Mouse (Mus musculus): ENCODE measurements around the gene 2510009E07Rik. TPM values are rescaled to one million over a fixed set of nuclear protein-coding genes. Genes with fewer than 3 reads are reported as not detected.

The 2510009E07Rik gene
- polyA plus RNA-seq, 1 experiment from 2014 or later: 14.6 TPM

DNA sequence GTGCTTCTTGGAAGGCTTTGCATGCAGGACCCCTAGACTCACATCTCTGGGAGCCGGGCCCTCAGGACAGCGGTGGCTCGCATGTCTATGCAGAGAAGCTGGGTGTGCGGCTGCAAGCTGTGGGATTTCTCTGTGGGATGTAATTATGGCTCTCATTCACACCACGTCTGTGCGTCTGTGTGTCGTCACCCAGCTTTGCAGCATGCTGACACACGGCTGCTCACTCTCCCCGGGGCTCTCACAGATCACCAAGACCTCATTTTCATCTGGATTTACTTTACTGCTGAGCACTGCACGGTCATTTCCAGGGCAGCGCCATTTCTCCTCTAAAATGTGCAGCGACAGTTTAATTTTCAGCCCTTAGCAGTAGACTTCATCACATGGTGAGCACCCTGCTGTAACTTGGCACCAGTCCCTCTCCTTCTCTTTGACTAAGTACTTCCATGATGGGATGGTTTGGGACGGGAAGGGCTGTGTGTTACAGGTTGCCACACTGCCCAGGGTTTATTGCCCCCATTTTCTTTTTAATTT is 66.3 kb downstream of the 2510009E07Rik start:
- 64% methylated on average over 13 of the region's 13 CpGs for WGBS
- H3K9ac ChIP-seq: no peak overlapping the region
- H3K27ac ChIP-seq: no peak overlapping the region
- no peaks in the 10 kb centered on the region for H3K9me3 ChIP-seq (replicated peaks)
- H3K4me3 ChIP-seq (replicated peaks): no peak overlapping the region
- no peak overlapping the region for H3K4me2 ChIP-seq
- H3K27me3 ChIP-seq: no peaks in the 10 kb centered on the region
- peaks cover 23% of the 10 kb centered on the region for H3K4me1 ChIP-seq
- no peaks in the 10 kb centered on the region for H3K36me3 ChIP-seq
- no peak for ATAC-seq (replicated peaks; ENCODE audit: low FRiP score)

DNA sequence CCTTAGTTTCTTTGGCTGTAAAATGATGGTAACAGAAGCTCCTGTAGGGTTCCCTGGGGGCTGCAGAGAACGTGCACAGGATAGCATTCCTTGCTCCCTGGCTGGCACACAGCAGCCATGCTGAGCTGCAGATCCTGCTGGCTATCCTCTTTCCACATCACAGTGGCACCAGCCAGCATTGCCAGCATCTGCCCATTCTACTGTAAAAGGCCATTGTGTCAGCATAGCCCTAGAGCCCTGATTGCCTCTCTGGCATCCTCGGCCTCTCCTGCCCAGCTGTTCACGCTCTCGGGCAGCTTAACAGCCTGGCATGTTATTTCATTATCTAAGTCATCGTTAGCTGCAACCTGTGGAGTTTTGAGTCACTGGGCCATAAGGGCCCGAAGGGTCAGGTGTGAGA is 67.2 kb downstream of the 2510009E07Rik start:
- H3K36me3 ChIP-seq: no peaks in the 10 kb centered on the region
- 66% methylated on average over 6 of the region's 6 CpGs for WGBS
- H3K4me2 ChIP-seq: no peak overlapping the region
- H3K27me3 ChIP-seq: no peaks in the 10 kb centered on the region
- no peaks in the 10 kb centered on the region for H3K9me3 ChIP-seq (replicated peaks)
- no peak overlapping the region for H3K27ac ChIP-seq
- H3K4me3 ChIP-seq (replicated peaks): no peak overlapping the region
- H3K9ac ChIP-seq: no peak overlapping the region
- peaks cover 23% of the 10 kb centered on the region for H3K4me1 ChIP-seq
- no peak for ATAC-seq (replicated peaks; ENCODE audit: low FRiP score)

DNA sequence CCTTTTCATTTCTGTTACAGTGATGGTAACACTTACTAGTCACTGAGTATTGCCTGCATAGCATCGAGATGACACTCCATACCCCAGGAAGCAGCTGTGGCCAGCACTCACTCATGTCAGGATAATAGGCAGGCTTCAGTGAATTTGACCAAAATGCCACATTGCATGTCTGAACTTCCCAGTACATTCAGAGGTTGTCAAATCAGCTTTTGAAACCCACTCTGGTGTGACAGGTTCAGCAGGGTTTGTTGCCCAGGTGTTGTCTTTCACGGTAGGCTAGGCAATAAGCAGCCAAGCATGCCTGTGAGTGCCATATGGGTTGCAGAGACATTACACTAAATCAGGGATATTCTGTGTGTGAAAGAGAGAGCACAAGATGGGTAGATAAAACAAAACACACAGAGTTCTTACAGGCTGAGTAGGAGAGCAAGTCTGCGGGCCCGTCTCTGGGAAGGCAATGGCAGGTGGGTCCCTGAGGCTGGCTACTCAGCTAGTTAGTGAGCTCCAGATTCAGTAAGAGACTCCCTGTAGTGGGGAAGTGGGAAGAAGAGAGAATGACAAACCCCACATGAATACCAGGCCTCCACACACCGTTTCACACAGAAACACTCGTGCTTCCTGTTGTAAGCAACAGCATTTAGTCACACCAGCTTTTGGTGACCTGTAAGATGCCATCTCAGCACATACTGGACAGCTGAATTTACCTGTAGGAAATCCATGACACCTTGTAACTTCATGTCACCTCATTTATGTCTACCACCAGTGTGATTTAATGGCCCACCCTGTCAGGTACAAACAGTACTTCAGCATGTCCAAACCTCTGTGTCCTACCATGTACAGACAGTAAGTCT is 68.5 kb downstream of the 2510009E07Rik start:
- WGBS: 44% methylated on average over 6 of the region's 6 CpGs
- Histone ChIP-seq H3K4me3 (replicated peaks) (no peak overlapping the region), H3K4me2 (no peak overlapping the region), H3K27ac (0 out of 2 replicates have a peak overlapping the region, but pooled peaks have one; percentile 30), H3K27me3 (no peaks in the 10 kb centered on the region), H3K36me3 (no peaks in the 10 kb centered on the region), H3K4me1 (peaks cover 23% of the 10 kb centered on the region), H3K9me3 (replicated peaks) (no peaks in the 10 kb centered on the region), H3K9ac (no peak overlapping the region)
- ATAC-seq (replicated peaks; ENCODE audit: low FRiP score): peak; percentile 78

DNA sequence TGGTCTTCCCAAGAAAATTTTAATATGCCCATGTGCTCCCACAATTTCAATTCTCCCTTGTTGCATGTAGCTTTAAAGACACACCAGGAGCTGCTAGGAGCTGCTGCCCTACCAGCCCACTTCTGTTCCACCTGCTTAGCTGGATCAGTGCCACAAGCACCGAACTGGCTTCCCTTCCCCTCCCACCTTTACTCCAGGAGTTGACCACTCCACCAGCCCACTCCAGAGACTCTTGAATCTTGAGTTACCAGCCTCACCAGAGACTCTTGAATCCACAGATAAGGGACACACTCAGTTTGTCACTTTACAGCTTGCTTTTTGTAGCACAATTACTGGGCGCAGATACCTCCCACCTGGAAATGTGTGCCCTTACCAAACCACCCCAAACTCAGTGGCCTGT is 73.8 kb downstream of the 2510009E07Rik start:
- Histone ChIP-seq H3K36me3 (no peaks in the 10 kb centered on the region), H3K4me1 (peaks cover under 1% of the 10 kb centered on the region; the same call in 1 of the 2 replicates), H3K27me3 (no peaks in the 10 kb centered on the region), H3K9me3 (replicated peaks) (no peaks in the 10 kb centered on the region), H3K4me2 (no peak overlapping the region), H3K27ac (no peak overlapping the region), H3K9ac (no peak overlapping the region), H3K4me3 (replicated peaks) (no peak overlapping the region)
- no peak for ATAC-seq (replicated peaks; ENCODE audit: low FRiP score)
- 84% methylated on average over 2 of the region's 2 CpGs for WGBS

DNA sequence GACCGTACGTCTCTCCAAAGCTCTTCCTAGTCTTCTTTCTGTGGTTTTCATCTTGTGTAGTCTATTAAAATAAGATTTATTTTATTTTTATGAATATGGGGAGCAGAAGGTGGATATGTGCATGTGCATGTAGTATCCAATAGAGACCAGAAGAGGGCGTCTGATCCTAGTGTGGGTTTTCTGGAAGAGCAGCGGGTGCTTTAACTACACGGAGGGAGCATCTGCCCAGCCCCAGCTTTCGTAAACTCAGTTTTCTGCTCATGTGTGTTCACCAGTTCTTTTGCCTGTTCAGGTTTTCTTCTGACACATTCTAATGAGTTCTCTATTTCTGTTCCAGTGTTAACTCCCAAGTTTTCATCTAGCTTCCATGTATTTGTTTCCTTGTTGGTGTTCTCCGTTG is 78.7 kb downstream of the 2510009E07Rik start:
- Histone ChIP-seq H3K9ac (no peak overlapping the region), H3K9me3 (replicated peaks) (no peaks in the 10 kb centered on the region), H3K4me2 (no peak overlapping the region), H3K27ac (no peak overlapping the region), H3K27me3 (no peaks in the 10 kb centered on the region), H3K36me3 (no peaks in the 10 kb centered on the region), H3K4me1 (no peaks in the 10 kb centered on the region), H3K4me3 (replicated peaks) (no peak overlapping the region)
- 59% methylated on average over 7 of the region's 7 CpGs for WGBS
- no peak for ATAC-seq (replicated peaks; ENCODE audit: low FRiP score)

DNA sequence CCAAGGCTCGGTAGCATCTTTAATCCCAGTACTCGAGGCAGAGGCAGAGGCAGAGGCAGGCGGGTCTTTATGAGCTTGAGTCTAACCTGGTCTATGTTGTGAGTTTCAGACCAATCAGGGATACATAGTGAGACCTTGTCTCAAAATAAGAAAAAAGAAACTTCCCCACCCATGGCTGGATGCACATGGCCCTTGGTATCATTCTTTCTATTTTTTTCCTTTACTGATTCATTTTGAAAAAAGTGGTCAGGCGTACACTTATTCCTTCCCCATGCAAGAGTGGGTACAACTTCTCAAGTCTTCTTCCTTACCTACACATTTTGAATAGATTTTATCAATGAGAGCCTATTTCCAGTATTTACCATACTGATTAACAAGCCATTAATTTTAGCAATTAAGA is 84.0 kb downstream of the 2510009E07Rik start:
- no peak overlapping the region for H3K27ac ChIP-seq
- no peak for ATAC-seq (replicated peaks; ENCODE audit: low FRiP score)
- no peaks in the 10 kb centered on the region for H3K36me3 ChIP-seq
- no peak overlapping the region for H3K9ac ChIP-seq
- H3K27me3 ChIP-seq: no peaks in the 10 kb centered on the region
- H3K4me2 ChIP-seq: no peak overlapping the region
- peaks cover 23% of the 10 kb centered on the region for H3K4me1 ChIP-seq
- H3K9me3 ChIP-seq (replicated peaks): no peaks in the 10 kb centered on the region
- 92% methylated on average over 4 of the region's 4 CpGs for WGBS
- H3K4me3 ChIP-seq (replicated peaks): no peak overlapping the region

DNA sequence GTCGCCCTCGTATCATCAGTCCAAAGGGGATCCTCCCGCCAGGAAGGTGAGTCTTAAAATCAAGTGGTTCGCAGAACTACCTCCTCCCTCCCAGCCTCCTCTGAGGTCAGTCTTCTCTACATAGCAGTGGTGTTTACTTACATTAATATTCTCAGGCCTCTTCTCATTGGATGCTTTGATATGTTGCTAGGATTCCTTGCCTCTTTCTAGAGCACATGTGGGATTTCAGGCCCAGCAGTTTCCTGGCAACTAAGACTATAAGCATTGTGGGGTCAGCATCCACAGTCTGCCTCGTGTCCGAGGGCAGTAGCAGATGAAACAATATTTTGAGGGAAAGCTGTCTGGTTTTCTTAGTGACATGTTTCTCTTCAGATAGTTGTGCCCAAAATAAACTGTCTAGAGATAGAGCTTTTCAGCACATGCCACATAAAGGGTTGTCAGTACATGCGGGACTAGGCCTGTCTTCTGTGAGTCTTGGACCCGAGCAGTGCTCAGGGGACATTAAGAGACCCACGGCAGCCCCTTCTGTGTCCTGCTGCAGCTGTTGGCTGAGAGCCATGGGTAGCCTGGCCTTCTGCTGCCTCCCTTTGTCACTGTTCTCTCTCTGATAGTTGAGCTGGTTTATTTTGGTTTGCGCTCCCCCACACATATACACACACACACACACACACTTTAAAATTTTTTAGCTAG is 86.1 kb downstream of the 2510009E07Rik start:
- H3K4me2 ChIP-seq: no peak overlapping the region
- H3K4me3 ChIP-seq (replicated peaks): no peak overlapping the region
- H3K27ac ChIP-seq: 0 out of 2 replicates have a peak overlapping the region, but pooled peaks have one; percentile 32
- H3K9me3 ChIP-seq (replicated peaks): no peaks in the 10 kb centered on the region
- H3K4me1 ChIP-seq: peaks cover 23% of the 10 kb centered on the region
- H3K9ac ChIP-seq: no peak overlapping the region
- no peaks in the 10 kb centered on the region for H3K36me3 ChIP-seq
- WGBS: 63% methylated on average over 10 of the region's 10 CpGs
- no peak for ATAC-seq (replicated peaks; ENCODE audit: low FRiP score)
- no peaks in the 10 kb centered on the region for H3K27me3 ChIP-seq

DNA sequence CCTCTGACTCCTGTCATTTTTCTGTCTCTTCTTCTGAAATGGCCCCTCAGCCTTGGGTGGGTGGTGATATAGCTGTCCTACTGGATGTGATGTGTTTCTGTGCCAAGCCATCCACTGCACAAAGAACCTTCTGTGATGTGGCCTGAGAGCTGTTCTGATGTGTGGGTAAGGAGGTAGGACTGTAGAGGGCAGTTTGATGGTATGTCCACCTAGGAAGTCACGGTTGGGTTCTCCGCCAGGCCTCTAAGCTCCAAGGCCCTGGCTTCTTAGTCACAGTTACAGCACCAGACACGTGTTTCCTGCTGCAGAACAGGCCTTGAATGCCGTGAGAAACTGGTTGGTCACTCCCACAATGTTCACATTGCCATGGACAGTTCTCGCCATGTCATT is 86.8 kb downstream of the 2510009E07Rik start:
- peak overlapping the region; percentile 66 for H3K27ac ChIP-seq
- H3K4me3 ChIP-seq (replicated peaks): no peak overlapping the region
- H3K9ac ChIP-seq: no peak overlapping the region
- H3K9me3 ChIP-seq (replicated peaks): no peaks in the 10 kb centered on the region
- no peaks in the 10 kb centered on the region for H3K36me3 ChIP-seq
- H3K4me2 ChIP-seq: no peak overlapping the region
- 60% methylated on average over 5 of the region's 5 CpGs for WGBS
- ATAC-seq (replicated peaks; ENCODE audit: low FRiP score): 0 out of 2 replicates have a peak, but pooled peaks have one; percentile 25
- no peaks in the 10 kb centered on the region for H3K27me3 ChIP-seq
- peaks cover 23% of the 10 kb centered on the region for H3K4me1 ChIP-seq

DNA sequence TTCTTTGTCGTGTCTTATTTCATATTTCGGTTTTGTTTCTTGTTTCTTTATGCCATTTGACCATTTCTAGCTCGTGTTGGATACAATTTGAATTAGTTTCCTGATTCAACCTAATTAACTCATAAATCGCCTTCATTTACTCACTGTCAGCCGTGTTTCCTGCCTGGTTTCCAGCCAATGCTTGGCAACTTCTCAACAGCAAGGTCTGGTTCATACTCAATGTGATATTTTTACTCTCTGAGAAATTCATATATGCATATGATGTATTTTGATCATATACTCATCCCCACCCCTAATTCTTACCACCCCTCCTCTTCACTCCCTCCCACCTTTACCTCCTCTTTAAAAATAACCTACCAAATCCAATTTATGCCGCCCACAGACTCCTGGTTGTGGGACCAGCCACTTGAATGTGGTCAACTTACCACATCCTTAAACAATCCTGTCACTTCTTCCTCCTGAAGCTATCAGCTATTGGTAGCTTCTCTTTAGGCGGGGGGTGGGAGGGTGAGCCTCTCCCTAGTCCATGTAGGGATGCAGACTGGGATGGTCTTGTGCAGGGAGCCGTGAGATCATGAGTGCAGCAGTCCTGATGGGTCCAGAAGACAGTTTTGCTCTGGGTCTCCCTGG is 87.3 kb downstream of the 2510009E07Rik start:
- 0 out of 2 replicates have a peak, but pooled peaks have one; percentile 40 for ATAC-seq (replicated peaks; ENCODE audit: low FRiP score)
- H3K27ac ChIP-seq: peak overlapping the region; percentile 66
- H3K36me3 ChIP-seq: no peaks in the 10 kb centered on the region
- H3K4me1 ChIP-seq: peaks cover 23% of the 10 kb centered on the region
- no peaks in the 10 kb centered on the region for H3K9me3 ChIP-seq (replicated peaks)
- no peak overlapping the region for H3K4me3 ChIP-seq (replicated peaks)
- no peaks in the 10 kb centered on the region for H3K27me3 ChIP-seq
- 58% methylated on average over 8 of the region's 8 CpGs for WGBS
- no peak overlapping the region for H3K9ac ChIP-seq
- no peak overlapping the region for H3K4me2 ChIP-seq

DNA sequence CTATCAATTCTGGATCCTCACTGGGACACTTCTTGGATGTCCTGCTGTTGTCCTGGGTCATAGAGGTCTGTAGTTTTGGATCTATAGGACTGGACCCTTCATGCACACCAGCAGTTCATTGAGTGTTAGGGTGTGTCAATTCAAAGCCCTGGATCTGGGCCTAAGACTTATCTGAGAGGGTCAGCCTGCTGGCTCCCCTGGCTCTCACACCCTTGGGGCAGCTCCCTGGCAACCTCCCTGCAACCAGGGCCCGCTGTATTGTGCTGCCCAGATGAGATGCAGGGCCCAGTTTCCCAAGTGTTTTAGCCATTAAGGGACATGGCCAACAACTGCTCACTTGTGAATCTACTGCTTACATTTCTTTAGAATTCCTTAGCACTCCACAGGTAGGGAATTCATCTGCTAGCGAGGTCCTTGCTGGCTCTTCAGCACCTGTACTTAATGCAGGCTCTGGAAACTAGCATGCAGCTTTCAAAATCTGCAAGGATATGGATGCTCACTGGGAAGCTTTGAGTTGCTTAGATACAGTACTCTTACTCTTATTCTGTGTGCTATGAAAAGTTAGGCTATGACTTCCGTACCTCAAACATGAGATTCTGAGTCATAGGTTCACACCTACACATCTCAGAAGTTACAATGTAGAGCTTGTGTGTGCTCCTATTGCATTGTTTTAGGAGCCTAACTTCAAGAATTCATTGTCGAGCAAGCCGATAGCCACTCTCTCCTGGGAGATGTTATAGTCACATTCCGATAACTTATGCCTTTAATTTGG is 88.0 kb downstream of the 2510009E07Rik start:
- peaks cover 23% of the 10 kb centered on the region for H3K4me1 ChIP-seq
- no peak overlapping the region for H3K4me2 ChIP-seq
- no peaks in the 10 kb centered on the region for H3K9me3 ChIP-seq (replicated peaks)
- H3K27me3 ChIP-seq: no peaks in the 10 kb centered on the region
- ATAC-seq (replicated peaks; ENCODE audit: low FRiP score): no peak
- H3K4me3 ChIP-seq (replicated peaks): no peak overlapping the region
- H3K9ac ChIP-seq: no peak overlapping the region
- 73% methylated on average over 6 of the region's 6 CpGs for WGBS
- no peaks in the 10 kb centered on the region for H3K36me3 ChIP-seq
- no peak overlapping the region for H3K27ac ChIP-seq

DNA sequence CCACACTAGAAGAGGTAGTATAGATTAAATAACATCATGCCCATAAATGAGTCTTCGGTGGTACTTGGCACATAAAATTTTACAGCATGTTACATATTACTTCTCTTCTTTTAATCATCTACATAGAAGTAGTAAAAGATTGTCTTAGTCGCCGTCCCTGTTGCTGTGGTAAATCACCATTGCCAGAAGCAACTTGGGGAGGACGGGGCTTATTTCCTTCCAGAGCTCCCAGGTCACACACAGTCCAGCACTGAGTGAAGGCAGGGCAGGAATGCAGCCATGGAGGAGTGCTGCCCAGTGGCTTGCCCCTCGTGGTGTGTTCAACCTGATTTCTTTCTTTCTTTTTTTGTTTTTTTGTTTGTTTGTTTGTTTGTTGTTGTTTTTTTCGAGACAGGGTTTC is 90.1 kb downstream of the 2510009E07Rik start:
- no peaks in the 10 kb centered on the region for H3K36me3 ChIP-seq
- no peak overlapping the region for H3K4me3 ChIP-seq (replicated peaks)
- H3K4me1 ChIP-seq: peaks cover 23% of the 10 kb centered on the region
- H3K27me3 ChIP-seq: no peaks in the 10 kb centered on the region
- ATAC-seq (replicated peaks; ENCODE audit: low FRiP score): no peak
- H3K27ac ChIP-seq: no peak overlapping the region
- 68% methylated on average over 6 of the region's 6 CpGs for WGBS
- no peak overlapping the region for H3K4me2 ChIP-seq
- no peak overlapping the region for H3K9ac ChIP-seq
- no peaks in the 10 kb centered on the region for H3K9me3 ChIP-seq (replicated peaks)
